Mouse (Mus musculus) CH12.LX (cell line): ENCODE measurements around the gene Tfpt.

ENCODE experiments used
- CTCF ChIP-seq, 2 experiments: IDR thresholded peaks in 1 of 2; conservative IDR thresholded peaks in 1 of 2; 2 replicates each; pipeline ENCODE4 v1.5.1; 2011 to 2012; ENCODE audit warnings: low read depth in 2 of 2, low read length in 2 of 2, improper control_type of control experiment in 1 of 2, inconsistent platforms in 1 of 2, mild to moderate bottlenecking in 1 of 2, moderate library complexity in 1 of 2
- HCFC1 ChIP-seq: IDR thresholded peaks from 2 replicates; pipeline ENCODE4 v1.6.1; 2012; ENCODE audit warnings: low read depth, mild to moderate bottlenecking, inconsistent platforms, low read length, improper control_type of control experiment
- POLR2A ChIP-seq: IDR thresholded peaks from 2 replicates; pipeline ENCODE4 v1.6.1; 2011; ENCODE audit warnings: low read depth, mild to moderate bottlenecking, improper control_type of control experiment, low read length

DNA sequence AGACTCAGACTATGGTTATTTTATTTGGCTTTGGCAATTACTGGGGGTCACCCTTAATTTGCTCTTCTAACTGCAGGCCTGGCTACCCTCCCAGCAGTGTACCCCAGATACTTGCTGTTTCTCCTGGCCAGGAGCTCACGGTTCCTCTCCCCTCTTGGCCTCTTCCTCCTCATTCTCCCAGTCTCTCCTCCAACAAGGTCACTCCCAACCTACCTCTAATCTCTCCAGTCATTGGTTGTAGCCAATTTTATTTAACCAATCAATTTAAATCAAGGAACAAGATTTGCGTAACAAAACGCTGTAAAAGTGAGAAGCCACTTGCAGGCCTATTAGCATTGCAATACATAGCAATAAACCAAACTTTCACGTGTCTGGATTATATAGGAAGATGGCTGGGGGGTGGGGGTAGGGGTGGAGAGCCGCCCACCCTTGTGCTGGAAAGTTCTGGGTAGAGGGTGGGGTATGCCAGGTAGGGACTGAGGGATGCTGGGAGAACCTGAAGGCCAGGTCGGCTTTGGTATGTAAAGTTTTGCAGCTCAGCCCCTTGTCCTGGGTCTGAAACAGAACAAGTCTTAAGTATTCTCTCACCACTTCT is 50.7 kb downstream of the Tfpt start:
- TF ChIP-seq POLR2A (no peak), HCFC1 (no peak), CTCF (conservative IDR thresholded peaks at IDR 0.05 in 1 of 2, IDR thresholded peaks at IDR 0.05 in 1 of 2; ENCODE audit: low read depth in 2 of 2, low read length in 2 of 2) (no peak)
